Mouse (Mus musculus): ENCODE data around the gene Olfr1417. TPM values are rescaled to one million over a fixed set of nuclear protein-coding genes. Genes with fewer than 3 reads are reported as not detected.

Olfr1417 gene
- polyA plus RNA-seq, 1 experiment from 2014 or later = 0.12 TPM

- Histone ChIP-seq H3K4me3 (ENCODE audit: control insufficient read depth in 1 of 2, insufficient read depth in 1 of 2, low read depth in 1 of 2, low read length in 2 of 2) (no peak overlapping the region), H3K36me3 (ENCODE audit: control insufficient read depth, insufficient read depth, low read length) (no peaks in the 10 kb centered on the region), H3K9me3 (ENCODE audit: control insufficient read depth, low read length) (no peaks in the 10 kb centered on the region), H3K27me3 (ENCODE audit: control insufficient read depth, insufficient read depth, low read length) (no peaks in the 10 kb centered on the region), H3K27ac (replicated peaks in 1 of 2; ENCODE audit: control insufficient read depth in 1 of 2, insufficient read depth in 1 of 2, low read depth in 2 of 2, low read length in 2 of 2) (peak overlapping the region in 1 of 2 experiments; percentile 8; a peak in 1 of 4 replicates), H3K9ac (ENCODE audit: low read length) (no peak overlapping the region), H3K4me2 (ENCODE audit: low read length) (no peak overlapping the region), H3K4me1 (ENCODE audit: control insufficient read depth in 2 of 2, insufficient read depth in 2 of 2, low read length in 2 of 2) (no peaks in the 10 kb centered on the region; a peak in 3 of 4 replicates)
- WGBS = 63% methylated on average over 5 of the region's 5 CpGs
- no peak for ATAC-seq (ENCODE audit: insufficient number of reproducible peaks, insufficient read depth, low FRiP score, low read depth)
Measured at GRCm38 (mm10) chr19:11810003-11810758, 28.8 kb downstream of the Olfr1417 start.

GRCm38 (mm10) chr19:11808452-11808851 is 30.6 kb downstream of the Olfr1417 start:
- Histone ChIP-seq H3K4me3 (ENCODE audit: control insufficient read depth in 1 of 2, insufficient read depth in 1 of 2, low read depth in 1 of 2, low read length in 2 of 2) (no peak overlapping the region), H3K9me3 (ENCODE audit: control insufficient read depth, low read length) (no peaks in the 10 kb centered on the region), H3K4me2 (ENCODE audit: low read length) (no peak overlapping the region), H3K4me1 (ENCODE audit: control insufficient read depth in 2 of 2, insufficient read depth in 2 of 2, low read length in 2 of 2) (no peaks in the 10 kb centered on the region; a peak in 2 of 4 replicates), H3K9ac (ENCODE audit: low read length) (no peak overlapping the region), H3K36me3 (ENCODE audit: control insufficient read depth, insufficient read depth, low read length) (no peaks in the 10 kb centered on the region), H3K27ac (replicated peaks in 1 of 2; ENCODE audit: control insufficient read depth in 1 of 2, insufficient read depth in 1 of 2, low read depth in 2 of 2, low read length in 2 of 2) (no peak overlapping the region), H3K27me3 (ENCODE audit: control insufficient read depth, insufficient read depth, low read length) (no peaks in the 10 kb centered on the region)
- 76% methylated on average over 2 of the region's 2 CpGs for WGBS
- no peak for ATAC-seq (ENCODE audit: insufficient number of reproducible peaks, insufficient read depth, low FRiP score, low read depth)

- Histone ChIP-seq H3K36me3 (ENCODE audit: control insufficient read depth, insufficient read depth, low read length) (no peaks in the 10 kb centered on the region), H3K4me2 (ENCODE audit: low read length) (no peak overlapping the region), H3K27ac (replicated peaks in 1 of 2; ENCODE audit: control insufficient read depth in 1 of 2, insufficient read depth in 1 of 2, low read depth in 2 of 2, low read length in 2 of 2) (no peak overlapping the region), H3K4me1 (ENCODE audit: control insufficient read depth in 2 of 2, insufficient read depth in 2 of 2, low read length in 2 of 2) (no peaks in the 10 kb centered on the region; a peak in 1 of 4 replicates), H3K4me3 (ENCODE audit: control insufficient read depth in 1 of 2, insufficient read depth in 1 of 2, low read depth in 1 of 2, low read length in 2 of 2) (no peak overlapping the region), H3K9ac (ENCODE audit: low read length) (no peak overlapping the region), H3K9me3 (ENCODE audit: control insufficient read depth, low read length) (no peaks in the 10 kb centered on the region), H3K27me3 (ENCODE audit: control insufficient read depth, insufficient read depth, low read length) (no peaks in the 10 kb centered on the region)
- ATAC-seq (ENCODE audit: insufficient number of reproducible peaks, insufficient read depth, low FRiP score, low read depth) = no peak
- WGBS = 67% methylated on average over 6 of the region's 6 CpGs
Measured at GRCm38 (mm10) chr19:11807822-11808221, 31.2 kb downstream of the Olfr1417 start.

GRCm38 (mm10) chr19:11807251-11807650 is 31.8 kb downstream of the Olfr1417 start:
- Histone ChIP-seq H3K4me1 (ENCODE audit: control insufficient read depth in 2 of 2, insufficient read depth in 2 of 2, low read length in 2 of 2) (no peaks in the 10 kb centered on the region; a peak in 1 of 4 replicates), H3K36me3 (ENCODE audit: control insufficient read depth, insufficient read depth, low read length) (no peaks in the 10 kb centered on the region), H3K9ac (ENCODE audit: low read length) (no peak overlapping the region), H3K4me2 (ENCODE audit: low read length) (no peak overlapping the region), H3K27ac (replicated peaks in 1 of 2; ENCODE audit: control insufficient read depth in 1 of 2, insufficient read depth in 1 of 2, low read depth in 2 of 2, low read length in 2 of 2) (no peak overlapping the region), H3K9me3 (ENCODE audit: control insufficient read depth, low read length) (no peaks in the 10 kb centered on the region), H3K27me3 (ENCODE audit: control insufficient read depth, insufficient read depth, low read length) (no peaks in the 10 kb centered on the region), H3K4me3 (ENCODE audit: control insufficient read depth in 1 of 2, insufficient read depth in 1 of 2, low read depth in 1 of 2, low read length in 2 of 2) (no peak overlapping the region)
- 43% methylated on average over 2 of the region's 2 CpGs for WGBS
- ATAC-seq (ENCODE audit: insufficient number of reproducible peaks, insufficient read depth, low FRiP score, low read depth) = no peak

- 61% methylated on average over 1 of the region's 1 CpGs for WGBS
- Histone ChIP-seq H3K9ac (ENCODE audit: low read length) (no peak overlapping the region), H3K4me2 (ENCODE audit: low read length) (no peak overlapping the region), H3K4me3 (ENCODE audit: control insufficient read depth in 1 of 2, insufficient read depth in 1 of 2, low read depth in 1 of 2, low read length in 2 of 2) (no peak overlapping the region), H3K27me3 (ENCODE audit: control insufficient read depth, insufficient read depth, low read length) (no peaks in the 10 kb centered on the region), H3K27ac (replicated peaks in 1 of 2; ENCODE audit: control insufficient read depth in 1 of 2, insufficient read depth in 1 of 2, low read depth in 2 of 2, low read length in 2 of 2) (no peak overlapping the region), H3K4me1 (ENCODE audit: control insufficient read depth in 2 of 2, insufficient read depth in 2 of 2, low read length in 2 of 2) (no peaks in the 10 kb centered on the region), H3K9me3 (ENCODE audit: control insufficient read depth, low read length) (no peaks in the 10 kb centered on the region), H3K36me3 (ENCODE audit: control insufficient read depth, insufficient read depth, low read length) (no peaks in the 10 kb centered on the region)
- ATAC-seq (ENCODE audit: insufficient number of reproducible peaks, insufficient read depth, low FRiP score, low read depth) = no peak
Measured at GRCm38 (mm10) chr19:11804423-11804822, 34.6 kb downstream of the Olfr1417 start.

- no peak overlapping the region for H3K4me3 ChIP-seq (ENCODE audit: control insufficient read depth in 1 of 2, insufficient read depth in 1 of 2, low read depth in 1 of 2, low read length in 2 of 2)
- no peaks in the 10 kb centered on the region for H3K27me3 ChIP-seq (ENCODE audit: control insufficient read depth, insufficient read depth, low read length)
- no peak overlapping the region for H3K9ac ChIP-seq (ENCODE audit: low read length)
- no peak overlapping the region for H3K4me2 ChIP-seq (ENCODE audit: low read length)
- ATAC-seq (ENCODE audit: insufficient number of reproducible peaks, insufficient read depth, low FRiP score, low read depth) = no peak
- H3K36me3 ChIP-seq (ENCODE audit: control insufficient read depth, insufficient read depth, low read length) = no peaks in the 10 kb centered on the region
- 61% methylated on average over 8 of the region's 8 CpGs for WGBS
- H3K27ac ChIP-seq (replicated peaks in 1 of 2; ENCODE audit: control insufficient read depth in 1 of 2, insufficient read depth in 1 of 2, low read depth in 2 of 2, low read length in 2 of 2) = no peak overlapping the region
- H3K4me1 ChIP-seq (ENCODE audit: control insufficient read depth in 2 of 2, insufficient read depth in 2 of 2, low read length in 2 of 2) = no peaks in the 10 kb centered on the region
- no peaks in the 10 kb centered on the region for H3K9me3 ChIP-seq (ENCODE audit: control insufficient read depth, low read length)
Measured at GRCm38 (mm10) chr19:11800531-11801315, 38.3 kb downstream of the Olfr1417 start.

GRCm38 (mm10) chr19:11794447-11794846 is 44.6 kb downstream of the Olfr1417 start:
- Histone ChIP-seq H3K27me3 (ENCODE audit: control insufficient read depth, insufficient read depth, low read length) (no peaks in the 10 kb centered on the region), H3K36me3 (ENCODE audit: control insufficient read depth, insufficient read depth, low read length) (no peaks in the 10 kb centered on the region), H3K4me2 (ENCODE audit: low read length) (no peak overlapping the region), H3K4me3 (ENCODE audit: control insufficient read depth in 1 of 2, insufficient read depth in 1 of 2, low read depth in 1 of 2, low read length in 2 of 2) (no peak overlapping the region), H3K9ac (ENCODE audit: low read length) (no peak overlapping the region), H3K4me1 (ENCODE audit: control insufficient read depth in 2 of 2, insufficient read depth in 2 of 2, low read length in 2 of 2) (no peaks in the 10 kb centered on the region), H3K9me3 (ENCODE audit: control insufficient read depth, low read length) (no peaks in the 10 kb centered on the region), H3K27ac (replicated peaks in 1 of 2; ENCODE audit: control insufficient read depth in 1 of 2, insufficient read depth in 1 of 2, low read depth in 2 of 2, low read length in 2 of 2) (no peak overlapping the region)
- 79% methylated on average over 6 of the region's 6 CpGs for WGBS
- no peak for ATAC-seq (ENCODE audit: insufficient number of reproducible peaks, insufficient read depth, low FRiP score, low read depth)
